Mouse (Mus musculus) brain, embryonic 14.5 days (tissue): Measurements from ENCODE around the gene Tmem107.

Experiments used
- CTCF ChIP-seq: fragments of 200-500 bp; IDR thresholded peaks from 2 replicates; pipeline ENCODE4 v1.5.1; 2012; ENCODE audit warnings: inconsistent platforms, mild to moderate bottlenecking, moderate library complexity, borderline replicate concordance; ENCODE audit not compliant: insufficient read depth, insufficient read length; ENCODE audit errors: extremely low read depth
- POLR2A ChIP-seq: fragments of 200-500 bp; IDR thresholded peaks from 2 replicates; pipeline ENCODE4 v1.6.1; 2012; ENCODE audit warnings: mild to moderate bottlenecking, inconsistent platforms, borderline replicate concordance; ENCODE audit not compliant: poor library complexity, insufficient read depth, insufficient read length, severe bottlenecking; ENCODE audit errors: extremely low read depth

GRCm38 (mm10) chr11:69074776-69075069 is 4.1 kb downstream of the Tmem107 start:
- TF ChIP-seq CTCF (no peak), POLR2A (no peak)
